Mouse (Mus musculus): Measurements from ENCODE around the gene Cemip. TPM values are rescaled to one million over a fixed set of nuclear protein-coding genes. Genes with fewer than 3 reads are reported as not detected.

The Cemip gene
- polyA plus RNA-seq, 1 experiment: 0.65 TPM

DNA sequence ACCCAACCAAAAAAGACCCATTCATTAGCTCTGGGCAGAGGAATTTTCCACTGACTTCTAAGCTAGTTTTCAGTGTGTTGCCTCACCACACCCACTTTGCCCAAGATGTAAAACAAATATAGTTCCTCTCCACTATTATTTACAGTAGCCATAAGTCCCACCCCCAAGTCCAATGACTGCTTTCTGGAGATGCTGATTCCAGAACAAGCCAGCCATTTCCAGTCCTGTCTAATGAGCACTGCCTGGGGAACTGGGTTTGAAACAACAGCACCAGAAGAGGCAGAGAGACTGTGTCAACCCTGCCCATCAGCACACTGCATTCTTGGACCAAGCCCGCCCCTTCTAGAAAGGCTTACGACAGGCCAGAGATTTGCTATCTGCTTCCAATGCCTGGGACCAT, 103.7 kb downstream of the Cemip start:
- Histone ChIP-seq H3K4me1 (ENCODE audit: control insufficient read depth, insufficient read depth, low read length) (no peaks in the 10 kb centered on the region), H3K4me3 (replicated peaks; ENCODE audit: extremely low read depth, low read depth, low read length) (no peak overlapping the region)
- WGBS: 68% methylated on average over 2 of the region's 2 CpGs
- TF ChIP-seq CTCF (IDR thresholded peaks at IDR 0.05; ENCODE audit: insufficient read depth, low read length) (no peak), POLR2A (IDR thresholded peaks at IDR 0.05; ENCODE audit: borderline replicate concordance, extremely low read depth, low read depth, low read length) (no peak)
- DNase-seq: no peak

DNA sequence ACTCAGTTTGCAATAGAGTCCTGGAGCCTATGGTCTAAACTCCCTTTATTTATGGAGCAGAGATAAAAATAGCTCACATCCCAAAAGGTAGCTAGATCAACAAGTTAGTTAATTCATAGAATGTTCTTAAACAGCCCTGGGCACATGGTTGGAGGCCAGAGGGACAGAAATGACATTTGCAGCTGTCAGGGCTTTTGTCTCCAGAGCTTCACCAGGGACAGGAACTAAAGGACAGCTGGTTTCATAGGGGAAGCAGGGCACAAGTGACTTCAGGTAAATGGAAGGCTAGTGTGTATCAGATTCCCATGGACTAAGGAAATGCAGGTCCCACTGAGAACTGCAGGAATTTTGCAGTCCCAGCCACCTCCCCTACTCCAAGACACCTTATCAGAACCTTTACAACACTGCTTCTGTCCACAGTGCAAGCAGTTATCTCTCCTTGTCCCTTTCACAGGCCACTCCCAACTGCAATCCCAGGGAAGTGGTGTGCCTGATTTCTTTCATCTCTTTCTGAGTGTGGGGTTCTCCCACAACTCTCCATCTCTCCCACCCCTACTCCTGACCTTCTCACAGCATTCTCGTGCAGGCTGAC, 107.3 kb downstream of the Cemip start:
- Histone ChIP-seq H3K4me1 (ENCODE audit: control insufficient read depth, insufficient read depth, low read length) (no peaks in the 10 kb centered on the region), H3K4me3 (replicated peaks; ENCODE audit: extremely low read depth, low read depth, low read length) (no peak overlapping the region)
- 58% methylated on average over 1 of the region's 1 CpGs for WGBS
- no peak for DNase-seq
- TF ChIP-seq POLR2A (IDR thresholded peaks at IDR 0.05; ENCODE audit: borderline replicate concordance, extremely low read depth, low read depth, low read length): no peak
- no peak for TF ChIP-seq CTCF (IDR thresholded peaks at IDR 0.05; ENCODE audit: insufficient read depth, low read length)

DNA sequence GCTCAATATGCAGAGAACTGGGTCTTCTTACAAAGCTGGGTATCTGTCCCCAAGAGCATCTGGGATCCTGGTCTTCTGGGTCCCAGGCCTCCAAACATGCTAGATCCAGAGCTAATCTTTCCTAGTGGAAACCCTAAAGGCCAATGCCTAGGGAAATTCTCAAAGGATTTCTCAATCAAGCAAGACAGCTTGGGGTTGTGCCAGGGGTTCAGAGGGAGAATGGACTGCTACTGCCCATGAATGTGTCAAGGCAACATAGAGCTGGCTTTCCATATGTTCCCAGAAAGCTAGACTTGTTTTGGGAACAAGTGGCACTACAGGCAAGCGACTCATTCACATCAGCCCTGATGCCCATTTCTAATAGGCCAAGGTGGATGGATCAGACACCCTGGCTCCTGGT, 107.9 kb downstream of the Cemip start:
- H3K4me1 ChIP-seq (ENCODE audit: control insufficient read depth, insufficient read depth, low read length): no peaks in the 10 kb centered on the region
- TF ChIP-seq POLR2A (IDR thresholded peaks at IDR 0.05; ENCODE audit: borderline replicate concordance, extremely low read depth, low read depth, low read length): no peak
- H3K4me3 ChIP-seq (replicated peaks; ENCODE audit: extremely low read depth, low read depth, low read length): no peak overlapping the region
- no peak for DNase-seq
- WGBS: 89% methylated on average over 1 of the region's 1 CpGs

DNA sequence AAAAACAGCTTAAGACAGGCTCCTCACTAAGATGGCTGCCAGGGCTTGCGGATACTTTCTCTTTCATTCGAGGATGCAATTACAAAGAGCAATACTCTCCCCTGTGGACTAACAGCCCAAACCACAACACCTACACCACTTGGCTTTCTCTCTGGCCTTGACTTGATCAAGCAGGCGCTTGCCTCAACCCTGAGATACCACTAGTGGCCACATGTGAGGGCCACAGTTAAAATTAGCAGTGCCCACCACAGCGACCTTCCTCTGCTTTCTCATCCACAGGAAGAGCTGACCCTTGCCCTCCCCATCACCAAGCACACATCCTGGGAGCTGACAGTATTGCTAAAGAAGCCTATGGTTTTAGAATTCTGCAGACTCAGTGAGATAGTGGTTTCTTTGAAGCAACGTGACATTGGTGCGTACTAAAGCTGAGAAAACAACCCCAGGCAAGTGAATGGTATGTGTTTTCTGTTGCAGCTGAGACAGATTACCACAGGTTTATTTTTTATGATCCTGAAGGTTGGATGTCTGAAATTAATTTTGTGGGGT, 109.8 kb downstream of the Cemip start:
- H3K4me3 ChIP-seq (replicated peaks; ENCODE audit: extremely low read depth, low read depth, low read length): no peak overlapping the region
- WGBS: 84% methylated on average over 6 of the region's 6 CpGs
- TF ChIP-seq CTCF (IDR thresholded peaks at IDR 0.05; ENCODE audit: insufficient read depth, low read length) (no peak), POLR2A (IDR thresholded peaks at IDR 0.05; ENCODE audit: borderline replicate concordance, extremely low read depth, low read depth, low read length) (no peak)
- no peaks in the 10 kb centered on the region for H3K4me1 ChIP-seq (ENCODE audit: control insufficient read depth, insufficient read depth, low read length)
- no peak for DNase-seq

DNA sequence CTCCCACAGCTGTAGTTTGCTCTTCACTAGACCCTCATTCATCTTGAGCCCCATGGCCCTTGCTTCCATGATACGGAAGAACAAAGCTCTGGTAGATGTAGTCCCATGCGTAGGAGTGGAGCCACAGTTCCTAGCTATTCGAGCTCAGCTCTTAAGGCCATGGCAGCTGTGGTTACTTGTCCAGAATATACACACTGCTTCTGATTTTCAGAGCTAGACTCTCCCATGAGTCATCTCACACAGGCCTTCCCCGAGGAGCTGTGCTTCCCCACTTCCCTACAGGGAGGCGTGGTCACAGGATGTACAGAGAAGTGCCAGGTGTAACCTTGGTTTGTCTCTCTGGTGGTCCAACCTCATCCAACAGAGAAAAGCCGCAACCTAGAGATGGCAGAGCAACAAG, 111.0 kb downstream of the Cemip start:
- H3K4me1 ChIP-seq (ENCODE audit: control insufficient read depth, insufficient read depth, low read length): no peaks in the 10 kb centered on the region
- H3K4me3 ChIP-seq (replicated peaks; ENCODE audit: extremely low read depth, low read depth, low read length): no peak overlapping the region
- WGBS: 84% methylated on average over 6 of the region's 6 CpGs
- no peak for TF ChIP-seq POLR2A (IDR thresholded peaks at IDR 0.05; ENCODE audit: borderline replicate concordance, extremely low read depth, low read depth, low read length)
- no peak for TF ChIP-seq CTCF (IDR thresholded peaks at IDR 0.05; ENCODE audit: insufficient read depth, low read length)
- DNase-seq: no peak

DNA sequence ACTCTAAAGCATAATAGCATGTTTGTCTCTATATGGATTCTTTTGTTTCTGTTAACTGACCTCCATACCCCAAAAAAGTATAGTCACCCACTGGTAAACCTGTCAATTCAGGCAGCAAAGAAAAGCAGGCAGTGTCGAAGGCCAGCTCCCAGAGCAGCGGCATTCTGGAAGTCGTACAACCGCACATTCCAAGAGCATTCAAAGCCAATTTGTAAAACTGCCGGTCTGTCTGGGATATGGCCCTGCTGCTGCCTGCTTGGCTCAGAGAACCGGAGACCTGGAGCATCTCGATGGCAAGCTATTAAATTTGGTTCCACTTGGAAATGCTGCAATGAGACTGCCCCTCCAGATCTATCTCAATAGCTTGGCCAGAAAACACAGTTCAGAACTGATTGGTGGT, 113.8 kb downstream of the Cemip start:
- Histone ChIP-seq H3K4me1 (ENCODE audit: control insufficient read depth, insufficient read depth, low read length) (no peaks in the 10 kb centered on the region), H3K4me3 (replicated peaks; ENCODE audit: extremely low read depth, low read depth, low read length) (no peak overlapping the region)
- TF ChIP-seq CTCF (IDR thresholded peaks at IDR 0.05; ENCODE audit: insufficient read depth, low read length): no peak
- TF ChIP-seq POLR2A (IDR thresholded peaks at IDR 0.05; ENCODE audit: borderline replicate concordance, extremely low read depth, low read depth, low read length): no peak
- peak; percentile 6 for DNase-seq
- WGBS: 54% methylated on average over 7 of the region's 7 CpGs

DNA sequence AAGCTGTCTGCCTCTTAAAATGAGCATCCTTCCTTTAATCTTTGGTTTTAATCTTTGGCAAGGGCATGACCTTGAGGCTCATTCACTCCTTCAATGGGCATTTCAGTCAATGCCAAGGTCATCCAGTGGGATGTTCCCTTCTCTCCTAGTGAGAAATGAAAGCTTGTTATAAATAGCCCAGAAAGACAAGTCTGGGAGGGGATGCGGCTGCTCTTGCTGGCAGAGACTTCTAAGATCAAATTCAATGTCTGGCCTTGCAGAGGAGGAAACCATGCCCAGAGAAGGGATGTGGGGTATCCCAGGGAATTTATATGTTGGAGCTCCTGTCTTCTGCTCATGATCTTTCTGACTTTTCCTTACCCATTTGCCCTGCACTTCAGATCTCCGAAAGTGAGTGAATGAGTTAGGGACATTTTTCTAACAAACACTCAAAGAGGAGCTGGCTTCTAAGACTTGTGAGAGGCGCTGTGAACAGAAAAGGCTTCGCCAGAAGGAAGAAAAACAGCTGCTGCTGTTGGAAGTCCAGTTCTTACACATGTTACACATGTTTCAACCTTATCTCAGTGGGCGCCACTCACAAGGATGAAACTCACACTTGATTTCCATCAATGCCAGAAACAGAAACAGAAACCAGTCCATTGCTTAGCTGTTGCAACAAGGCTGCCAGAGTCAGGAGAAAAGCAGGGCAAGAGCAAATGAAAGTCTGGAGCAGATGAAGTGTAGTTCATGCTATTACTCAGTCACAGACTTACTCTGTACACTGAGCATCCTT, 120.1 kb downstream of the Cemip start:
- 51% methylated on average over 5 of the region's 5 CpGs for WGBS
- TF ChIP-seq CTCF (IDR thresholded peaks at IDR 0.05; ENCODE audit: insufficient read depth, low read length) (no peak), POLR2A (IDR thresholded peaks at IDR 0.05; ENCODE audit: borderline replicate concordance, extremely low read depth, low read depth, low read length) (no peak)
- no peak for DNase-seq
- Histone ChIP-seq H3K4me3 (replicated peaks; ENCODE audit: extremely low read depth, low read depth, low read length) (no peak overlapping the region), H3K4me1 (ENCODE audit: control insufficient read depth, insufficient read depth, low read length) (no peaks in the 10 kb centered on the region)

DNA sequence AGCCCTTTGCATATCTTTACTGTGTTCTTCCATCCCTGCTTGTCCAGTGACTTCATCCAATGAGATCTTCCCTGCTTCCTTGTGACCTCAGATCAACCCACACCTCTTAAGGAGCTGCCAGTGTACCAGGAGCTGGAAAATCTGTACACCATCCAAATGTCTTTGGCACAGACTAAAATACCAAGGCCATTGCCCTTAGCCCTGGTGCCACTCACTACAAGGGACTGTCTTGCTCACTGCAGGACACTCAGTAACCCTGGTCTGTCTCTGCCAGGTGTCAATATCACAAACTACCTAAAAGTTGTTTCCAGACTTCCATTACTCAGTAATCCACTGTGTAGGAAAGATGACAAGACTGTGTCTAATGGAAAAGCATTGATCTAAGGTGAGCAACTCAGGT, 121.1 kb downstream of the Cemip start:
- no peaks in the 10 kb centered on the region for H3K4me1 ChIP-seq (ENCODE audit: control insufficient read depth, insufficient read depth, low read length)
- DNase-seq: no peak
- TF ChIP-seq CTCF (IDR thresholded peaks at IDR 0.05; ENCODE audit: insufficient read depth, low read length) (no peak), POLR2A (IDR thresholded peaks at IDR 0.05; ENCODE audit: borderline replicate concordance, extremely low read depth, low read depth, low read length) (no peak)
- no peak overlapping the region for H3K4me3 ChIP-seq (replicated peaks; ENCODE audit: extremely low read depth, low read depth, low read length)

DNA sequence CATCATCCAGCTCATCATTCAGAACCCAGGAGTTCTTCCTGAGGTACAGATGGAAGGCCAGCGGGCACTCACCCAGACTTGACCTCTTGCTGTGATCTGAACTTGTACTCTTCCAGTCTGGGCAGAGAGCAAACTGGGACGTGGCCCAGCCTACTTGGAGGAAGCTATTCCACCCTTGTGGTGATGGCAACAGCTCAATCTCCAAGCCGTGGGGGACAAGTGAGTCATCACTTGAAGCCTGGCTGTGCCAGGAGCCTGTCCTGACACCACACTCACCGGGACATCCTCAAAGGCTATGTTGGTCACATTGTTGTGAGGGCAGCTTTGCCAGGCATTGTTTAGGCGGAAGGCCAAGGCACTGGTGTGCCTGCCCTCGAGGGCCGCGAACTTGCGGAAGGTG, 133.8 kb downstream of the Cemip start:
- 80% methylated on average over 9 of the region's 9 CpGs for WGBS
- TF ChIP-seq CTCF (IDR thresholded peaks at IDR 0.05; ENCODE audit: insufficient read depth, low read length) (no peak), POLR2A (IDR thresholded peaks at IDR 0.05; ENCODE audit: borderline replicate concordance, extremely low read depth, low read depth, low read length) (no peak)
- DNase-seq: no peak
- H3K4me3 ChIP-seq (replicated peaks; ENCODE audit: extremely low read depth, low read depth, low read length): no peak overlapping the region
- no peaks in the 10 kb centered on the region for H3K4me1 ChIP-seq (ENCODE audit: control insufficient read depth, insufficient read depth, low read length)

DNA sequence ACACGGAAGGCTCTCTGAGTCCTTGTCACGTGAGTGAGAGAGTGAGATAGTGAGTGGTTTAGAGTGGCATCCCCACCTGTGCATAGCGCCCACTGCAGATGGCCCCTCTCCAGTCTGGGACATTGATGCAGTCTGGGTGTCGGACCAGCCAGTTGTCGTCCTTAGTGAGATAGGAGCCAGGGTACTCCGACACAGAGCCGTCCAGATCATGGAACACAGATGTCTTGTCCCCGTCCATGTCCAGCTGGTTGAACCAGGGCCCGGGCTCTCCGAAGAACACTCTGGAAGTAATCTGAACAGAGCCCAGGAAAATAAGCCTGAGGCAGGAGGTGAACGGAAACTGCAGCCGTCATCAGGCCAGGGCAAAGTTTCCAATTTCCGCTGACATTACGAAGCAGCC, 135.0 kb downstream of the Cemip start:
- TF ChIP-seq CTCF (IDR thresholded peaks at IDR 0.05; ENCODE audit: insufficient read depth, low read length) (no peak), POLR2A (IDR thresholded peaks at IDR 0.05; ENCODE audit: borderline replicate concordance, extremely low read depth, low read depth, low read length) (no peak)
- no peak overlapping the region for H3K4me3 ChIP-seq (replicated peaks; ENCODE audit: extremely low read depth, low read depth, low read length)
- 90% methylated on average over 14 of the region's 14 CpGs for whole genome bisulfite sequencing
- no peaks in the 10 kb centered on the region for H3K4me1 ChIP-seq (ENCODE audit: control insufficient read depth, insufficient read depth, low read length)
- DNase-seq: no peak

Measured in lung, adult 2 months (tissue).